Mouse (Mus musculus): ENCODE measurements around the gene Tubgcp2.
A peak's percentile ranks its signal among the peaks of the same experiment; 100 is the strongest.

Tubgcp2 gene

DNA sequence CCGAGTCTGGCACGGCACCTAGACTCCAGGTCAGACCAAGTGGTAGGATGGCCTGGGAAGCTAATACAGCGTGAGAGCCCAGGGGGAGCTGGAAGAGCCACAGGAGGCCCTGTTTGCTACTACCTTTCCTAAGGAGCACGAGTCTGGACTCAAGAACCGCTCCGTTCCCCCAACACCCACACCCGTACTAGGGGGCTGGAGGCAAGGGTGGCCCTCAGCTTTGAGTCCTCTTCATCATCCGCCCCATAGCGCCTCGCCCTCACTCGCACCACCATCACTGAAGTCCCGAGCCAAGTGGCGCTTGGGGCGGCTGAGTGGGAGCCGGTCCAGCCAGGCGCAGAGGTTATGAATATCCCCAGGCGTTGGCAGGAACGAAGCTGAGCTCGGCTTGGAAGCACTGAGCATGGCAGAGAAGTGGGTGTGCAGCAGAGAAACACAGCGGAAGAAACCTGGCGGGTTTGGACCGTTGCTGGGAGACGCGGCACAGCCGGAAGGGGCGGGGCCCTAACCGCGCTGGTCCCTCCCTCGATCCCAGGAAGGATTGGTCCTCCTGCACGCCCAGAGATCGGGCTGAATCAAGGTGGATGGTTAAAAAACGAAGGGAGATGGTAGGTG is 58.1 kb downstream of the Tubgcp2 start, which contains the start of gene 6430531B16Rik:
6430531B16Rik (minus strand) TSS at position 478 of the 615 bp plus-strand sequence.
- peak; percentile 84 for DNase-seq

GRCm38 (mm10) chr7:139975471-139975870 is 61.0 kb downstream of the Tubgcp2 start:
- no peak for DNase-seq

DNA sequence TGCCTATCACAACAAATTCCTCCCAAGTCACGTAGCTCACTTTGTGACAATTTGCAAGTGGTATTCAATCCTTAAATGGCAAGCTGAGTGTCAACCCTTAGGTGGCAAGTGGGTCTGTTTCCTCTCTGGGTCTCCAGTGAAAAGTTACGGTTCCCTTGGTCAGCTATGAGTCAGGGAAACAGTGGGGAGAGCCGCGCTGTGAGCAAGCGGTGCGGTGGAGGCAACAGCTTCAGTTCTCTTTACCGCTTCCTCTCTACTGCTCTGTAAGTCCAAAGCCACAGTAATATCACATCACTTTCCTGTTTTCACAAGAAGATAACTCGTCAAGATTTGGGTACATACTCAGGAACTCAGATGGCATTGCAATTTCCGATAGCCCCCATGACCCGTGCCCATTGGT is 62.2 kb downstream of the Tubgcp2 start:
- no peak for DNase-seq

DNA sequence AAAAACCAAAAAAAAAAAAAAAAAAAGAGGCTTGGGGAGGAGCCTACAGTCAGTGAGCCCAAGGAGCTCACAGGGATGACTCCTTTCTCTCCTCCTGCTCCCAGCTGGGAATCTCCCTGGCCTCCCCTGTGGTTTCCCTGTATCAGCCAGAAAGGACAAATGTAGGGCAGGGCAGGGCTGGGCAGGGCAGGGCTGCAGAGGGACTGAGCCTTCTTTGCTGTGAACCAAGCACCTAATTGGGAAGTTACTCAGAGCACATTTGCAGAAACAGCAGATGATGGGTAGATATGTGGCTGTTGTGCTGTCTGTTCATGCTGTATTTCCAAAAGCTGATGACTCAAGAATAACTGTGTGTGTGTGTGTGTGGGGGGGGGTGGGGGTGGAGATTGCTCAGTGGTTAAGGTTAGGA is 63.5 kb downstream of the Tubgcp2 start:
- DNase-seq, result no peak

DNA sequence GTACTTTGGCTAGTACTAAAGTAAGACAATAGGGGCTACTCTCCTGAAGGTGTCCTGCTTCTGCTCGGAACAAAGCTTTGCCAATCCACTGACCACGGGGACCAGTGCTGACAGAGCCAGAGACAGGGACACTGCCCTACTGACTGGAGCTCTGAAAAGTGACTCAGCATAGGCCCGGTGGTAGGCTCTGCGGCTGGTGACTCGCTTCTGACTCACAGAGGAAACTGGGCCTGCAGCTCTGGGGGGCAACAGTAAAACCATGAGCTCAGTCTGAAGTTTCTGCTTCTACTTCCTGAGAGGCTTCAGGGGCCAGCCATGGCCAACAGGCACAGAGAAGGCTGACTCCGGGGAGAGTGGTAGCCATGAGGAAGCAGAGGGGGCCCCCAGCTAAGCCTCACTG is 65.0 kb downstream of the Tubgcp2 start:
- DNase-seq, result no peak

DNA sequence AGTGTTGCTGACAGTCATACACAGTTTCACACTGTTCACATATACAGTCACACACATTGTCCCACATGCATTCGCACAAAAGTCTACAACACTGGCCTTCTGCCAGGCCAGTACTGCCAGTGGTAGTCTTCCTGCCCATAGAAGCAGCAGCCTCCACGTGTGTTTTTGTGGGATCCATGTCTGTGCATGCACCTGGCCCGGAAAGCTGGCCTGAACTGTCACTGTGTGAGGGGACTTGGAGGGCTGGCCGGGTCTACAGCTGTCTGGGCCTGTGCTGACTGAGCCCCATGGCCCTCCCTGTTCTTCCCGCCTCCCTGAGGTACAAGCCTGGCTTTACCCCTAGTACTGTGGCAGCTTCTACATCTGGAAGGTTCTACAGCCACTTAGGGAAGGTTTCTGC is 65.5 kb downstream of the Tubgcp2 start:
- DNase-seq, result no peak

DNA sequence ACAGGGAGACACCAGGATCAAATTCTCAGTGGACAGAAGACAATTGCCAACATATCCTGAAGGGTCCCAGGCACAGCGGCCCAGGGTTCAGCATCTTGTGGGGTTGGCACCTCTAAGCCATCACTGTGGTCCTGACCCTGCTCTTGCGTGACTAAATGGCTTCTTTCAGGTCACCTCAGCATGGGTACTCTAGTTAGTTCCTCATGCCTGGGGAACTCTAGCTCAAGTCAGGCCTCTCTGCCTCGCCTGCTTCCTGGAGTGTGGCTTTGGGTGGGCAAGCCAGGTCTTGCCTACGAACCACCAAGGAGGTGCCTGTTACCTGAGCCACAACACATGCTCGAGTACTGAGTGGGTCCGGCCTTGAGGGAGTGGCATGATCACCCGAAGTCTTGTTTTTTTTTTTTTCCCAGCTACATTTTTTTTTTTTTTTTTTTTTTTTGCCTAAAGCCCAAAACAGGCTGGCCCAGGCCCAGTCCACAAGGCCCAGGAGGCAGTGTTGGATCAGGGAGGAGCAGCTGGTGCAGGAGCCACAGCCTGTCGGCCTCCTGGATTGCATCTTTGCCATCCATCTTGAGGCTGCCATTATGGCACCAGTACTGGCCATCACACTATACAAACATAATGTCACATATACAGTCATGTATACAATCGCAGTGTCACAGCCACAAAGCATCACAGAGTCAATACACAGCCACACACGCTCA is 66.1 kb downstream of the Tubgcp2 start:
- no peak for DNase-seq

- peak; percentile 90 for DNase-seq
These were observed 66.9 kb downstream of the Tubgcp2 start for GRCm38 (mm10) chr7:139969348-139970130.

- DNase-seq, result no peak
These were observed 68.0 kb downstream of the Tubgcp2 start for GRCm38 (mm10) chr7:139968428-139968827.

- no peak for DNase-seq
These were observed 69.3 kb downstream of the Tubgcp2 start for GRCm38 (mm10) chr7:139967175-139967574.

DNA sequence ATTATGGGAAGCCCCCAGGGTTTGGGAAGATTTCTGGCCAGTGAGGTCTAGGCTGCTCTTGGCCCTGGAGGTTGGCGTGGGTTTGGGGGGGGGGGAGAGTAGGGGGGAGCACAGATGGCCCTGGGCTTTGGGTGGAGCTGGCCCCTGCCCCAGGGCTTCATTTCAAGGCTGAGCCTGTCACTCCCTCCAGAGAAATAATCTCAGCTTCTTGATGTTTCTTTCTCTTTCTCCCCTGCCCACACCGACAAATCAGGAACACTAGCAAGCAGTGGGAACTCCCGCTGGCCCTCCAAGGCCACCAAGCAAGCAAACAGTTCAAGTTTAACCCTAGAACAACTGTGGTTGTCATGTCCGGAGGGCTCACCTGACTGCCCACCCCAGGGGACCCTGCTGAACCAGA is 72.7 kb downstream of the Tubgcp2 start:
- no peak for DNase-seq

GRCm38 (mm10) chr7:139961141-139961540 is 75.3 kb downstream of the Tubgcp2 start:
- no peak for DNase-seq

GRCm38 (mm10) chr7:139957958-139958357 is 78.5 kb downstream of the Tubgcp2 start:
- DNase-seq, result peak; percentile 17

- no peak for DNase-seq
These were observed 79.0 kb downstream of the Tubgcp2 start for GRCm38 (mm10) chr7:139957437-139957836.

DNA sequence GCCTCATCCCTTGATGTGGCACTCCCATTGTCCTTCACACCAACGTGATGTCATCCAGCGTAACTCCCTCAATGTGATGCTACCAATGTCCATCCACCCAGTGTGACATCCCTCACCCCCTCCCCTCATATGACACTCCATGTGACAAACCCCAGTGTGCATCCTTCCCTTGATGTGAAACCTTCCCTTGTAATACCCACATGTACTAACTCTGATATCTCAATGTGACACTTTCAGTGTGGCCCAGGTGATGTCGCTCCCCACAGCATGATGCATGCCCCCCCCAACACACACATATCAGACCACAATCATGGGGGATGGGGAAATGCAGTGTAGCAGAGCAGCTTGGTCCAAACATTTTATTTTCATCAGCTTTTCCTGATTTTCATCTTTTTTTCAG is 79.8 kb downstream of the Tubgcp2 start:
- DNase-seq, result no peak

GRCm38 (mm10) chr7:139955505-139955904 is 81.0 kb downstream of the Tubgcp2 start:
- no peak for DNase-seq

GRCm38 (mm10) chr7:139951991-139952633 is 84.4 kb downstream of the Tubgcp2 start:
- DNase-seq, result no peak

- no peak for DNase-seq
These were observed 85.4 kb downstream of the Tubgcp2 start for GRCm38 (mm10) chr7:139951079-139951478.

DNA sequence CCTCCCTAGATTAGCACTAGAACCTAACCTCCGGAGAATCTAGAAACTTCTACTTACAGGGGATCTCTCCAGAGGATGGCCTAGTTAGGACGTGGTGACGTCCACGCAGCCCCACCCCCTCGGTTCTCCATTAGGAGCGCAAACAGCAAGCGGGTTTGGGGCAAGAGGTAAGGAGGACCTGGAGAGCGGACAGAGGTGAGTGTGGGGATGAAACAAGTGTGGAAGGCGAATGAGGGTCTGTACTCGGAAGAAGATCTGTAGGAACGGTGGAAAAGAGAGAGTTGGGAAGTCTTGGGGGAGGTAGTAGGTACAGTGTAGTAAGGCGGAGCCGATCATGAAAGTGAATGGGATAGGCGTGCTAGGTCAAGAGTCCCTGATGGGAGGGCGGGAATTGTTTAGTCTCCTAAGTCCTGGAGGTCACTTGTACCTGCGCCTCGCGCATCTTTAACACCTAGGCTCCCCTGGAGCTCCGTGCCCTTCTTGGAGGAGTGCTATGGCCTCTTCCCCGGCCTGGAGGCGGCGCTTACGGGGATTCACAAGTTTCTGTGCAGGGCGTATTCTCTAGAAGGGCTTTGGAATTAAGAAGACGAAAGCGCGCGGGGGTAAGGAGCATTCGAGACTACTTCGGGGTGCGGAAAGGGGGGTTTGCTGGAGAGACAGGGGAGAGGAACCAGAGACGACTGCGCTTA is 86.0 kb downstream of the Tubgcp2 start:
- DNase-seq, result no peak

GRCm38 (mm10) chr7:139949893-139950282 is 86.6 kb downstream of the Tubgcp2 start:
- no peak for DNase-seq

GRCm38 (mm10) chr7:139946032-139946431 is 90.4 kb downstream of the Tubgcp2 start:
- DNase-seq, result no peak

Measured in right cerebral cortex, postnatal 4 days (tissue).